Mouse (Mus musculus): Measurements from ENCODE around the gene Sesn1. TPM values are rescaled to one million over a fixed set of nuclear protein-coding genes. Genes with fewer than 3 reads are reported as not detected.
A peak's percentile ranks its signal among the peaks of the same experiment; 100 is the strongest.

Sesn1 gene
- total and polyA plus RNA-seq, 3 experiments: 11.7 TPM; not detected in 1

DNA sequence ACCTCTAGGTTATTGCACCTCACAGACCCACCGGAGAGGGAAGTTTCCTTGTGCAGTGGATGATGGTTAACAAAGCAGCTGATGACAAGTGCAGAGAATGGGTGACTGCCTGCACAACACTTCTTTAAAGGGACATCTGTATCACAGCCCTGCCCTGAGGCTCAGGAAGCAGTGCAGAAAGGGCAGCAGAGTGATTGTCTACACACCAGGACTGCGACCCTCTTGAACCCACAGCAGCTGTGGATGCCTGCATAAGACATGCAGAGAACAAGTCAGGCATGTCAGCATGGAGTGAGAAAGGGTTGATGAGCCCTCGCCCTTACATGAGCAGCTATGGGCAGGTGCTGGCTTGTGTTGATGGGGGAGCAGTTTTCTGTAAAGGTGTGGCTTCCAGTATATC, 48.9 kb upstream of the Sesn1 start:
- Histone ChIP-seq H3K4me1 (ENCODE audit: control insufficient read depth in 1 of 2, insufficient read depth in 2 of 2, low read length in 2 of 2) (peaks cover 0 to 3% of the 10 kb centered on the region in 2 experiments; a peak in 1 of 4 replicates), H3K9me3 (replicated peaks; ENCODE audit: insufficient read depth, low read length) (no peaks in the 10 kb centered on the region), H3K36me3 (ENCODE audit: control insufficient read depth in 1 of 2, insufficient read depth in 2 of 2, low read length in 2 of 2) (no peaks in the 10 kb centered on the region), H3K9ac (ENCODE audit: control insufficient read depth, low read depth, low read length, poor library complexity, severe bottlenecking) (no peak overlapping the region), H3K27me3 (ENCODE audit: control insufficient read depth in 1 of 2, insufficient read depth in 2 of 2, low read length in 2 of 2) (no peaks in the 10 kb centered on the region), H3K27ac (ENCODE audit: control insufficient read depth, low read depth, low read length) (no peak overlapping the region), H3K4me3 (ENCODE audit: control insufficient read depth in 1 of 2, insufficient read depth in 1 of 2, low read depth in 2 of 2, low read length in 2 of 2) (no peak overlapping the region), H3K79me2 (ENCODE audit: control insufficient read depth, insufficient read depth, low read length, poor library complexity) (no peaks in the 10 kb centered on the region)
- TF ChIP-seq USF1 (IDR thresholded peaks at IDR 0.05; ENCODE audit: low read depth, low read length) (no peak), MXI1 (IDR thresholded peaks at IDR 0.05; ENCODE audit: low read depth, low read length) (no peak), POLR2A (IDR thresholded peaks at IDR 0.05; ENCODE audit: control insufficient read depth in 1 of 2, insufficient read depth in 1 of 2, low read depth in 1 of 2, low read length in 2 of 2, poor library complexity in 1 of 2) (no peak), MYB (IDR thresholded peaks at IDR 0.05; ENCODE audit: low read depth, low read length) (no peak), TCF12 (IDR thresholded peaks at IDR 0.05; ENCODE audit: low read depth, low read length) (no peak), HCFC1 (IDR thresholded peaks at IDR 0.05; ENCODE audit: low read depth, low read length) (no peak), POLR2AphosphoS5 (IDR thresholded peaks at IDR 0.05; ENCODE audit: borderline replicate concordance, low read depth, low read length) (no peak), ZMIZ1 (IDR thresholded peaks at IDR 0.05; ENCODE audit: low read depth, low read length) (no peak), E2F4 (IDR thresholded peaks at IDR 0.05; ENCODE audit: borderline replicate concordance, low read depth, low read length) (no peak), UBTF (IDR thresholded peaks at IDR 0.05; ENCODE audit: borderline replicate concordance, insufficient read depth, low read depth, low read length) (no peak)
- DNase-seq (ENCODE audit: low read depth, low spot score): no peak

GRCm38 (mm10) chr10:41763741-41764385, 45.9 kb upstream of the Sesn1 start:
- Histone ChIP-seq H3K27ac (ENCODE audit: control insufficient read depth, low read depth, low read length) (no peak overlapping the region), H3K79me2 (ENCODE audit: control insufficient read depth, insufficient read depth, low read length, poor library complexity) (no peaks in the 10 kb centered on the region), H3K27me3 (ENCODE audit: control insufficient read depth in 1 of 2, insufficient read depth in 2 of 2, low read length in 2 of 2) (no peaks in the 10 kb centered on the region), H3K36me3 (ENCODE audit: control insufficient read depth in 1 of 2, insufficient read depth in 2 of 2, low read length in 2 of 2) (no peaks in the 10 kb centered on the region), H3K4me1 (ENCODE audit: control insufficient read depth in 1 of 2, insufficient read depth in 2 of 2, low read length in 2 of 2) (peaks cover 0 to 3% of the 10 kb centered on the region in 2 experiments; a peak in 1 of 4 replicates), H3K9me3 (replicated peaks; ENCODE audit: insufficient read depth, low read length) (no peaks in the 10 kb centered on the region), H3K4me3 (ENCODE audit: control insufficient read depth in 1 of 2, insufficient read depth in 1 of 2, low read depth in 2 of 2, low read length in 2 of 2) (no peak overlapping the region), H3K9ac (ENCODE audit: control insufficient read depth, low read depth, low read length, poor library complexity, severe bottlenecking) (no peak overlapping the region)
- TF ChIP-seq MAX (IDR thresholded peaks at IDR 0.05; ENCODE audit: low read length) (no peak), MYB (IDR thresholded peaks at IDR 0.05; ENCODE audit: low read depth, low read length) (no peak), RCOR1 (IDR thresholded peaks at IDR 0.05; ENCODE audit: low read depth, low read length) (no peak), USF1 (IDR thresholded peaks at IDR 0.05; ENCODE audit: low read depth, low read length) (no peak), POLR2AphosphoS5 (IDR thresholded peaks at IDR 0.05; ENCODE audit: borderline replicate concordance, low read depth, low read length) (no peak), MXI1 (IDR thresholded peaks at IDR 0.05; ENCODE audit: low read depth, low read length) (no peak), KAT2A (conservative IDR thresholded peaks at IDR 0.05; ENCODE audit: low read depth, low read length) (no peak), CHD2 (IDR thresholded peaks at IDR 0.05; ENCODE audit: low read length) (no peak), UBTF (IDR thresholded peaks at IDR 0.05; ENCODE audit: borderline replicate concordance, insufficient read depth, low read depth, low read length) (no peak), TBP (IDR thresholded peaks at IDR 0.05; ENCODE audit: low read depth, low read length) (no peak), ZC3H11A (IDR thresholded peaks at IDR 0.05; ENCODE audit: low read depth, low read length) (no peak), USF2 (IDR thresholded peaks at IDR 0.05; ENCODE audit: borderline replicate concordance in 1 of 2, insufficient read depth in 1 of 2, low read depth in 1 of 2, low read length in 2 of 2) (no peak), HCFC1 (IDR thresholded peaks at IDR 0.05; ENCODE audit: low read depth, low read length) (no peak), MAZ (IDR thresholded peaks at IDR 0.05; ENCODE audit: low read depth, low read length) (no peak), NRF1 (IDR thresholded peaks at IDR 0.05; ENCODE audit: insufficient read depth, low read depth, low read length, poor library complexity, severe bottlenecking) (no peak)
- peak; percentile 19 for DNase-seq (ENCODE audit: low read depth, low spot score)

All from MEL (cell line).